Mouse (Mus musculus) MEL (cell line): ENCODE results near the gene Ntn1. TPM values are rescaled to one million over a fixed set of nuclear protein-coding genes. Genes with fewer than 3 reads are reported as not detected.

Experiments
- DNase-seq: peaks from one replicate; pipeline ENCODE4 v3.0.0; 2011; ENCODE audit warnings: low read depth, low spot score
- H3K27ac ChIP-seq: 2 replicates; pipeline ENCODE4 v1.5.1; 2012; ENCODE audit warnings: low read depth, mild to moderate bottlenecking, control low read depth, low read length, moderate library complexity; ENCODE audit not compliant: control insufficient read depth
- H3K27me3 ChIP-seq, 2 experiments: fragments of 150-350 bp in 1 of 2; sonication (generic) in 1 of 2; 2 replicates each; pipeline ENCODE4 v1.6.1; 2012; ENCODE audit warnings: low read length in 2 of 2, mild to moderate bottlenecking in 2 of 2, improper control_type of control experiment in 1 of 2, moderate library complexity in 1 of 2; ENCODE audit not compliant: insufficient read depth in 2 of 2, control insufficient read depth in 1 of 2
- H3K36me3 ChIP-seq, 2 experiments: 2 replicates each; pipeline ENCODE4 v1.6.1; 2012 to 2014; ENCODE audit warnings: low read length in 2 of 2, improper control_type of control experiment in 1 of 2, inconsistent platforms in 1 of 2, mild to moderate bottlenecking in 1 of 2; ENCODE audit not compliant: insufficient read depth in 2 of 2, control insufficient read depth in 1 of 2
- H3K4me1 ChIP-seq, 2 experiments: fragments of 150-350 bp in 1 of 2; sonication (generic) in 1 of 2; 2 replicates each; pipeline ENCODE4 v1.6.1; 2012; ENCODE audit warnings: low read length in 2 of 2, improper control_type of control experiment in 1 of 2, mild to moderate bottlenecking in 1 of 2; ENCODE audit not compliant: insufficient read depth in 2 of 2, control insufficient read depth in 1 of 2
- H3K4me3 ChIP-seq, 2 experiments: fragments of 150-350 bp in 1 of 2; sonication (generic) in 1 of 2; 2 replicates each; pipeline ENCODE4 v1.5.1; 2012; ENCODE audit warnings: low read depth in 2 of 2, low read length in 2 of 2, mild to moderate bottlenecking in 2 of 2, moderate library complexity in 2 of 2, control low read depth in 1 of 2, improper control_type of control experiment in 1 of 2; ENCODE audit not compliant: control insufficient read depth in 1 of 2, insufficient read depth in 1 of 2
- H3K79me2 ChIP-seq: 2 replicates; pipeline ENCODE4 v1.6.1; 2012; ENCODE audit warnings: mild to moderate bottlenecking, low read length, moderate library complexity; ENCODE audit not compliant: control insufficient read depth, poor library complexity, insufficient read depth
- H3K9ac ChIP-seq: 2 replicates; pipeline ENCODE4 v1.6.1; 2012; ENCODE audit warnings: low read depth, mild to moderate bottlenecking, control low read depth, low read length, moderate library complexity; ENCODE audit not compliant: control insufficient read depth, poor library complexity, severe bottlenecking
- H3K9me3 ChIP-seq: fragments of 150-350 bp; sonication (generic); replicated peaks from 2 replicates; pipeline ENCODE4 v1.6.1; 2012; ENCODE audit warnings: mild to moderate bottlenecking, low read length, improper control_type of control experiment, moderate library complexity; ENCODE audit not compliant: insufficient read depth
- BHLHE40 ChIP-seq: IDR thresholded peaks from 2 replicates; pipeline ENCODE4 v1.6.1; 2012; ENCODE audit warnings: low read depth, mild to moderate bottlenecking, inconsistent platforms, low read length, improper control_type of control experiment, borderline replicate concordance
- CTCF ChIP-seq, 3 experiments: IDR thresholded peaks in 2 of 3; conservative IDR thresholded peaks in 1 of 3; 2 replicates each; pipeline ENCODE4 v1.5.1; 2011 to 2012; ENCODE audit warnings: low read length in 3 of 3, low read depth in 2 of 3, mild to moderate bottlenecking in 2 of 3, improper control_type of control experiment in 1 of 3, inconsistent platforms in 1 of 3, mixed read lengths in 1 of 3, moderate library complexity in 1 of 3; ENCODE audit not compliant: control insufficient read depth in 1 of 3, insufficient read depth in 1 of 3, poor library complexity in 1 of 3, severe bottlenecking in 1 of 3
- E2F4 ChIP-seq: IDR thresholded peaks from 2 replicates; pipeline ENCODE4 v1.6.1; 2011; ENCODE audit warnings: low read depth, low read length, improper control_type of control experiment, borderline replicate concordance
- EP300 ChIP-seq, 2 experiments: IDR thresholded peaks; 2 replicates each; pipeline ENCODE4 v1.6.1; 2011; ENCODE audit warnings: improper control_type of control experiment in 2 of 2, low read length in 2 of 2, low read depth in 1 of 2, mild to moderate bottlenecking in 1 of 2
- KAT2A ChIP-seq: conservative IDR thresholded peaks from 2 replicates; pipeline ENCODE4 v1.6.1; 2012; ENCODE audit warnings: low read depth, low read length, improper control_type of control experiment, inconsistent platforms
- MAX ChIP-seq: IDR thresholded peaks from 2 replicates; pipeline ENCODE4 v1.6.1; 2011; ENCODE audit warnings: low read length, improper control_type of control experiment
- MEF2A ChIP-seq: IDR thresholded peaks from 2 replicates; pipeline ENCODE4 v1.6.1; 2014; ENCODE audit warnings: low read depth, mild to moderate bottlenecking, inconsistent platforms, low read length, improper control_type of control experiment; ENCODE audit not compliant: poor library complexity, insufficient replicate concordance, severe bottlenecking; ENCODE audit errors: extremely low read depth
- MYC ChIP-seq: IDR thresholded peaks from 2 replicates; pipeline ENCODE4 v1.6.1; 2011; ENCODE audit warnings: low read depth, mild to moderate bottlenecking, low read length, improper control_type of control experiment, moderate library complexity
- NRF1 ChIP-seq: IDR thresholded peaks from 2 replicates; pipeline ENCODE4 v1.6.1; 2014; ENCODE audit warnings: low read depth, mild to moderate bottlenecking, inconsistent platforms, low read length, improper control_type of control experiment, moderate library complexity; ENCODE audit not compliant: poor library complexity, insufficient read depth, severe bottlenecking
- TBP ChIP-seq: IDR thresholded peaks from 2 replicates; pipeline ENCODE4 v1.8.0; 2011; ENCODE audit warnings: low read depth, low read length, improper control_type of control experiment
- TCF12 ChIP-seq: IDR thresholded peaks from 2 replicates; pipeline ENCODE4 v1.6.1; 2014; ENCODE audit warnings: low read depth, mild to moderate bottlenecking, inconsistent platforms, low read length, improper control_type of control experiment, moderate library complexity
- USF2 ChIP-seq, 2 experiments: IDR thresholded peaks; 2 replicates each; pipeline ENCODE4 v1.6.1; 2011 to 2012; ENCODE audit warnings: improper control_type of control experiment in 2 of 2, low read length in 2 of 2, borderline replicate concordance in 1 of 2, inconsistent platforms in 1 of 2, low read depth in 1 of 2, mild to moderate bottlenecking in 1 of 2; ENCODE audit not compliant: insufficient read depth in 1 of 2
- ZC3H11A ChIP-seq: IDR thresholded peaks from 2 replicates; pipeline ENCODE4 v1.6.1; 2012; ENCODE audit warnings: low read depth, mild to moderate bottlenecking, inconsistent platforms, low read length, improper control_type of control experiment
- ZKSCAN1 ChIP-seq: IDR thresholded peaks from 2 replicates; pipeline ENCODE4 v1.6.1; 2012; ENCODE audit warnings: low read depth, mild to moderate bottlenecking, inconsistent platforms, low read length, improper control_type of control experiment, moderate library complexity
- ZMIZ1 ChIP-seq: IDR thresholded peaks from 2 replicates; pipeline ENCODE4 v1.6.1; 2012; ENCODE audit warnings: low read depth, mild to moderate bottlenecking, inconsistent platforms, low read length, improper control_type of control experiment, moderate library complexity
- polyA plus RNA-seq, 2 experiments: library from polyadenylated mRNA; stranded (reverse) in 1 of 2; unstranded in 1 of 2; fragments of >175 nt in 1 of 2; fragments of >200 nt in 1 of 2; gene quantifications; 2 replicates each; pipeline versions ENCODE4 v1.2.1 to v1.2.4; 2012; ENCODE audit warnings: low replicate concordance in 2 of 2, low read depth in 1 of 2; ENCODE audit not compliant: insufficient read length in 2 of 2, insufficient read depth in 1 of 2, missing spikeins in 1 of 2
- total RNA-seq: library from RNA; depleted of rRNA; stranded (reverse); fragments of 300-350 nt; gene quantifications from 2 replicates; pipeline ENCODE4 v1.2.3, GENCODE M21; 2012

The Ntn1 gene
- total and polyA plus RNA-seq, 3 experiments, result not detected

DNA sequence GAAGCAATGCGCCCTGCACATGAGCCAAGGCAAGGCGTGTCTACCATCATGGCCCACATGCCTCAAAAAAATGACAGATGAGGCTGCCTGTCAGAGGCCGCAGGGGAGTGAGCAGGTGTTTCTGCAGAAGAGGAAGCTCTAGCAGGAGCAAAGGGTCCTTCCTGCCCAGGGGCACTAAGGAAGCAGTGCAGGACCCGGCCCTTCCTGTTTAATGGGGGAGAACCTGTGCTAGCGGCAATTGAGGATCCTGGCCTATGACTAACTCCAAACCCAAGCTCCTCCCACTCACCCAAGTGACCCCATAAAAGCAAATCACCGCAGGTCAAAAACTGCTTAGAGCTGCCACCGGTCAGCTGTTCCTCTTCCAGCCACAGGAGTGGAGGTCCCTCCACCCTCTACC is 147.1 kb downstream of the Ntn1 start:
- Histone ChIP-seq H3K4me3 (no peak overlapping the region), H3K9ac (no peak overlapping the region), H3K27me3 (no peaks in the 10 kb centered on the region), H3K36me3 (no peaks in the 10 kb centered on the region), H3K27ac (no peak overlapping the region), H3K79me2 (no peaks in the 10 kb centered on the region), H3K4me1 (no peaks in the 10 kb centered on the region), H3K9me3 (no peaks in the 10 kb centered on the region)
- TF ChIP-seq MAX (no peak), NRF1 (no peak), ZC3H11A (no peak), KAT2A (no peak), E2F4 (no peak), USF2 (IDR thresholded peaks at IDR 0.05; ENCODE audit: borderline replicate concordance in 1 of 2, insufficient read depth in 1 of 2, low read depth in 1 of 2, low read length in 2 of 2) (no peak)
- DNase-seq, result no peak

DNA sequence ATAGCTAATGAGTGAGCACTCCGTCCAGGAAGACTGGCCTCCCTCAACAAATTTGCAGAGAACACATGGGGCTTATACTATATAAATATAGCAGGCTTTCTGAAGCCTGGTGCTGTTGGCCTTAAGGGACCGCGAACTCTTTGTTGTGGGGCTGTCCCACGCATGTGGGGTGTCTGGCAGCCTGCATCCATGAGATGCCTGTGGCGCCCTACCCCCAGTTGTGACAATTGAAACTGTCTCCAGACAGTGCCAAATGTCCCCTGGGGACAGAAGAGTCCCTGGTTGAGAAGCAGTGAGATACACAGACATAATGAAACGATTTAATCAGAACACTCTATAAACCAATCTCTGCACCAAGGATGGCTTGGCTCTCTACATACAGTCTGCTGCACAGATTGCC is 150.5 kb downstream of the Ntn1 start:
- H3K27ac ChIP-seq, result no peak overlapping the region
- no peak overlapping the region for H3K9ac ChIP-seq
- TF ChIP-seq EP300 (IDR thresholded peaks at IDR 0.05; ENCODE audit: low read depth in 1 of 2, low read length in 2 of 2) (no peak), ZKSCAN1 (no peak), MEF2A (no peak), ZMIZ1 (no peak), E2F4 (no peak), CTCF (IDR thresholded peaks at IDR 0.05 in 2 of 3, conservative IDR thresholded peaks at IDR 0.05 in 1 of 3; ENCODE audit: control insufficient read depth in 1 of 3, insufficient read depth in 1 of 3, low read depth in 2 of 3, low read length in 3 of 3, poor library complexity in 1 of 3, severe bottlenecking in 1 of 3) (no peak), ZC3H11A (no peak)
- TF ChIP-seq, all 39 proteins: peak for 0
- no peaks in the 10 kb centered on the region for H3K36me3 ChIP-seq
- H3K9me3 ChIP-seq, result no peaks in the 10 kb centered on the region
- H3K79me2 ChIP-seq, result no peaks in the 10 kb centered on the region
- H3K4me1 ChIP-seq, result no peaks in the 10 kb centered on the region
- H3K4me3 ChIP-seq, result no peak overlapping the region
- H3K27me3 ChIP-seq, result no peaks in the 10 kb centered on the region
- no peak for DNase-seq

- TF ChIP-seq BHLHE40, result no peak
- TF ChIP-seq EP300 (IDR thresholded peaks at IDR 0.05; ENCODE audit: low read depth in 1 of 2, low read length in 2 of 2), result no peak
- no peak for TF ChIP-seq USF2 (IDR thresholded peaks at IDR 0.05; ENCODE audit: borderline replicate concordance in 1 of 2, insufficient read depth in 1 of 2, low read depth in 1 of 2, low read length in 2 of 2)
- no peak for TF ChIP-seq MEF2A
- no peak for TF ChIP-seq TBP
- TF ChIP-seq MYC, result no peak
- no peak for TF ChIP-seq ZKSCAN1
- no peak for TF ChIP-seq TCF12
These were observed 152.7 kb downstream of the Ntn1 start for GRCm38 (mm10) chr11:68247897-68248296.

More at GRCm38 (mm10) chr11:68247897-68248296, 152.7 kb downstream of the Ntn1 start:
- no peak for DNase-seq
- H3K9me3 ChIP-seq, result no peaks in the 10 kb centered on the region
- no peak overlapping the region for H3K9ac ChIP-seq
- no peak overlapping the region for H3K4me3 ChIP-seq
- H3K36me3 ChIP-seq, result no peaks in the 10 kb centered on the region
- no peaks in the 10 kb centered on the region for H3K4me1 ChIP-seq
- H3K27me3 ChIP-seq, result no peaks in the 10 kb centered on the region
- H3K27ac ChIP-seq, result no peak overlapping the region
- no peaks in the 10 kb centered on the region for H3K79me2 ChIP-seq
